Mouse (Mus musculus) embryonic fibroblast, embryonic 13.5 days (primary cell): Measurements from ENCODE around the gene 1110004F10Rik.

Experiments used
- CTCF ChIP-seq: IDR thresholded peaks from 2 replicates; pipeline ENCODE4 v1.5.1; 2011; ENCODE audit warnings: mild to moderate bottlenecking, control low read depth, low read length, moderate library complexity, borderline replicate concordance; ENCODE audit not compliant: insufficient read depth
- POLR2A ChIP-seq: IDR thresholded peaks from 2 replicates; pipeline ENCODE4 v1.6.1; 2011; ENCODE audit warnings: low read depth, mild to moderate bottlenecking, control low read depth, low read length, moderate library complexity

GRCm38 (mm10) chr7:116119306-116119857 is 80.2 kb downstream of the 1110004F10Rik start:
- no peak for TF ChIP-seq POLR2A
- TF ChIP-seq CTCF = no peak
